Mouse (Mus musculus) lung, adult 2 months (tissue): Measurements from ENCODE around the gene Nfkb1.

ENCODE experiments used
- CTCF ChIP-seq: fragments of 200-500 bp; IDR thresholded peaks from 2 replicates; pipeline ENCODE4 v1.5.1; 2011; ENCODE audit warnings: mild to moderate bottlenecking, low read length, control low read depth; ENCODE audit not compliant: insufficient read depth
- POLR2A ChIP-seq: fragments of 200-500 bp; IDR thresholded peaks from 2 replicates; pipeline ENCODE4 v1.6.1; 2011; ENCODE audit warnings: low read depth, mild to moderate bottlenecking, control low read depth, low read length, borderline replicate concordance; ENCODE audit errors: extremely low read depth

DNA sequence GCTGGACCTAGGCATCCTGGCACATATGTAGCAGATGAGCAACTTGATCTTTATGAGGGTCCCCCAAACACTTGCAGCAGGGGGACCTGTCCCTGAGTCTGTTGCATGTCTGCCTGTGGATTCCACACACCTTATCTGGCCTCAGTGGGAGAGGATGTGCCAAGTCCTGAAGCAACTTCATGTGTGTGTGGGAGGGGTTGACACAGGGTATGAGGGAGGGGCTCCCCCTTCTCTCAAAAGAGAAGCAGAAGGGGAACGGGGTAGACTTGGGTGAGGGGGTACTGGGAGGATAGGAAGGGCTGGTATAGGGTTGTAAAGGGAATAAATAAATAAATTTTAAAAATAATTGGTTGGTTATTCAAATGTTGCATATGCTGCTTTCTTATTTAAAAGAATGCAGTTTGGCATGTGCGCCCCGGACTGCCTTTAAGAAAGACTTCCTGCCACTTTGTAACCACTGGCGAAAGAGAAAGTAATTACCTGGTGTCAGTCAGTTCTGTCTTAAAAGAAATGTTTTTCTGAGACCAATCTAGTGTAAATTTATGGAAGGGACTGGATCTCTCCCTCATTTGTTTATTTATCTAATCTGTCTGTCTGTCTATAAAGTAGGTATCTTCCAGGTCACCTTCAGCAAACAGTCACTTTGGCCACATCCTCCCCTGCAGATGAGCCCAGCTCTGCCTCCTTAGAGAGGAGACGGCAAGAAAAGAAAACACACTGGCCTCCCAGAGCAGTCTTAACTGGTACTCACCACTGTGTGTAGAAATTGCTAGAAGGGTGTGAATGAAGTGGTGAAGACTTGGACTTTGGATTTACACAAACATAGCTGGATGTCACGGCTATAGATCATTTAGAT is 27.2 kb upstream of the Nfkb1 start:
- TF ChIP-seq CTCF, result no peak
- TF ChIP-seq POLR2A, result no peak
